Mouse (Mus musculus) hindbrain, postnatal 0 days (tissue): Measurements from ENCODE around the gene Tomm40l. TPM values are rescaled to one million over a fixed set of nuclear protein-coding genes. Genes with fewer than 3 reads are reported as not detected.
A peak's percentile ranks its signal among the peaks of the same experiment; 100 is the strongest.

Source experiments
- ATAC-seq: fragments of 200-750 bp; cut with Nextera tagmentation; 2 replicates; pipeline ENCODE4 v1.8.0; 2017; ENCODE audit warnings: mild to moderate bottlenecking, moderate TSS enrichment, moderate library complexity
- DNase-seq: peaks from one replicate; pipeline ENCODE4 v3.0.0-alpha.2; 2015; ENCODE audit warnings: low spot score
- H3K27ac ChIP-seq: fragments of 300-500 bp; sonication (generic); 2 replicates; pipeline ENCODE4 v1.5.1; 2014; ENCODE audit warnings: mild to moderate bottlenecking
- H3K27me3 ChIP-seq: fragments of 300-500 bp; sonication (generic); 2 replicates; pipeline ENCODE4 v1.6.1; 2014; ENCODE audit warnings: low read length, mixed read lengths; ENCODE audit not compliant: insufficient read depth
- H3K36me3 ChIP-seq: fragments of 300-500 bp; sonication (generic); 2 replicates; pipeline ENCODE4 v1.6.1; 2014; ENCODE audit warnings: low read length, mixed read lengths; ENCODE audit not compliant: insufficient read depth
- H3K4me1 ChIP-seq: fragments of 300-500 bp; sonication (generic); 2 replicates; pipeline ENCODE4 v1.6.1; 2014; ENCODE audit warnings: antibody characterized with exemption, low read length, mixed read lengths; ENCODE audit not compliant: insufficient read depth
- H3K4me2 ChIP-seq: fragments of 300-500 bp; sonication (generic); 2 replicates; pipeline ENCODE4 v1.6.1; 2014; ENCODE audit warnings: low read depth, mild to moderate bottlenecking, low read length, moderate library complexity, mixed read lengths
- H3K4me3 ChIP-seq: fragments of 300-500 bp; sonication (generic); 2 replicates; pipeline ENCODE4 v1.5.1; 2014; ENCODE audit warnings: low read length
- H3K9ac ChIP-seq: fragments of 300-500 bp; sonication (generic); replicated peaks from 2 replicates; pipeline ENCODE4 v1.6.1; 2014; ENCODE audit warnings: mild to moderate bottlenecking, low read length, moderate library complexity, mixed read lengths
- H3K9me3 ChIP-seq: fragments of 300-500 bp; sonication (generic); 2 replicates; pipeline ENCODE4 v1.6.1; 2016; ENCODE audit warnings: low read length, mixed read lengths
- CTCF ChIP-seq: IDR thresholded peaks from 2 replicates; pipeline ENCODE4 v1.5.1; 2016; ENCODE audit warnings: antibody characterized with exemption, control low read depth, low read depth
- WGBS: fragments of 180-500 bp; shearing (Covaris S2); extraction: QIAGEN DNeasy Blood & Tissue Kit; methylation state at CpG from one replicate; pipeline ENCODE4 v1.1.7; 2014; 5-methylcytosine and 5-hydroxymethylcytosine counted together
- polyA plus RNA-seq: library from polyadenylated mRNA; unstranded; fragments of >200 nt; fragmentation: Nextera tagmentation; extraction: Ambion mirVana; gene quantifications from 2 replicates; pipeline ENCODE4 v1.2.1, GENCODE M21; 2015
- total RNA-seq: library from RNA; depleted of rRNA; stranded (reverse); fragments of >200 nt; gene quantifications from 2 replicates; pipeline ENCODE4 v1.2.3, GENCODE M21; 2014

Gene Tomm40l
- total and polyA plus RNA-seq, 2 experiments from 2014 or later = 41.1 to 53.6 TPM

DNA sequence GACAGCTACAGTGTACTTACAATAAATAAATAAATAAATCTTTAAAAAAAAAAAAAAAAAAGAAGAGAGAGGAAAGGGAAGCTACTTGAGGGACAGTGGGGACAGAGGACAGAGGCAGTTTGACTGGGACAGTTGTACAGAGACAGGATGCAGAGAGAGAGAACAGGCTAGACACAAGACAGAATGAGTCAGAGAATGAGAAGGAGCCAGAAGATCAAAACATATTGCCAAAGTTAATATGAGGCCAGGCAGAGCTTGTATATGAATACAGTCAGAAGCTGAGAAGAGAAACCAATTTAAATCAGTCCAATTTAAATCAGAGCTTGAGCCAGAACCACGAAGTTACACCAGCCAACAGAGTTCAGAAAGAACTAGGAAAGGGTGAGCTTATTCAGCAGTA, 46.0 kb upstream of the Tomm40l start:
- TF ChIP-seq CTCF = no peak
- Histone ChIP-seq H3K4me3 (no peak overlapping the region), H3K9ac (no peak overlapping the region), H3K9me3 (no peaks in the 10 kb centered on the region), H3K4me2 (no peak overlapping the region), H3K36me3 (peaks cover 8% of the 10 kb centered on the region; the same call in 1 of the 2 replicates), H3K4me1 (0 out of 2 replicates have a peak, but pooled peaks cover 5% of the 10 kb centered on the region), H3K27me3 (no peaks in the 10 kb centered on the region), H3K27ac (no peak overlapping the region)
- no peak for DNase-seq
- ATAC-seq = no peak
- 61% methylated on average over 1 of the region's 1 CpGs for WGBS

DNA sequence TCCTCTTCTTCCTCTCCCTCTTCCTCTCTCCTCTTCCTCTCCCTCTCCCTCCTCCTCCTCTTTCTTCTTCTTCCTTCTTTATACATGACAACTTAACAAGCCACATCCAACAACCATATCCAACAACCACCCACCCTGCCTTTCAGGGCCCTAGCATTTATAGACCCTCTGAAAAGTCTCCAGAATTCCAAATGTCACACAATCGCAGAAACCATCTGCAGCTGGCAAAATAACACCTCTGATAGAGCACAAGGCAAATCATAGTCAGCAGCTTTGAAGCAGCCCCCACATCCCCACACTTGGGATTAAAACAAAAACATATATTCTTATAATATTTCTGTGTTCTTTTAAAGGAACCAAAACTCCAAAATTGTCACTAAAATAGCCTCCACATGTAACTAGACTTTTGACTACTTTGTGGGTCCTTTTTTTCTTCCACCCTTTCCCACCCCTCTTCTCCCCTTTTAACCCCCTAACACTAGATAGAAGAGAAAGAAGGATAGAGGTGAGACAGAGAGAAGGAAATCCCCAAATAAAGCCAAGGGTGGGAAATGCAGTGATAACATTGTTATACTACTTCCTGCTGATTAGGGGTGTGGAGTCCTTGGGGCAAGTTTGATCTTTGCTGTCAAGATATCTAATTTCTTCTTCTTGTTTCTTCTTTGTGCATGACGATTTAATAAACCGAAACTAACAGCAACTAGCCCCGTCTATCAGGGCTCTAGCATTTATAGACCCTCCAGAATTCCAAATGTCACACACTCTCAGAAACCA, 43.8 kb upstream of the Tomm40l start:
- 68% methylated on average over 4 of the region's 4 CpGs for WGBS
- Histone ChIP-seq H3K27me3 (no peaks in the 10 kb centered on the region), H3K9me3 (no peaks in the 10 kb centered on the region)

DNA sequence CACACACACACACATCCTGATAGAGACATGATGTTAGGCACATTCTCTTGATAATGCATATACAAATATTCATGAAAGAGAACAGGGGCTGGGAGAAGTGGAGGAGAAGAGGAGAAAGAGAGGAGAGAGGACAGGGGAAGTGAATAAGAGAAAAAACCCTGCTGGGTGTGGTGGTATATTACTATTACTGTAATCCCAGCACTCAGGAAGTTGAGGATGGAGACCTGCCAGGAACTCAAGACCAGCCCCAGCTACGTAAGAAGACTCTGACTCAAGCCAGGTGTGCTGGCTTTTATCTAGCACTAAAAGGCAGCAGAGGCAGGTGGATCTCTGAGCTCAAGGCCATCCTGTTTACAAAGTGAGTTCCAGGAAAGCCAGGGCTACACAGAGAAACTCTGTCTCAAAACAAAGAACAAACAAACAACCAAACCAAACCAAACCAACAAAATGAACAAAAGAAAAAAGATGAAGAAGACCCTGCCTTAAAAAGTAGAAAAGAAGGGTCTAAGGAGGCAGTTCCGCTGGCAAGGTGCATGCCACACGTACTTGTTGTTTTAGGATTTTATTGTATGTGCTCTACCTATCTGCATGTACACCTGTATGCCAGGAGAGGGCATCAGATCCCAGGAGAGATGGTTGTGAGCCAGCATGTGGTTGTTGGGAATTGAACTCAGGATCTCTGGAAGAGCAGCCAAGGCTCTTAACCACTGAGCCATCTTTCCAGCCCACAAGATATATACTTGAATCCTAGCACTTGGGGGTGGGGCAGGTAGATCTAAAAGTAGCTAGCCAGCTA, 41.5 kb upstream of the Tomm40l start:
- no peak; the same call in 1 of the 2 replicates for TF ChIP-seq CTCF
- H3K9me3 ChIP-seq = no peaks in the 10 kb centered on the region
- no peaks in the 10 kb centered on the region for H3K36me3 ChIP-seq
- H3K4me3 ChIP-seq = no peak overlapping the region
- peak overlapping the region; percentile 63 for H3K27ac ChIP-seq
- H3K4me2 ChIP-seq = peak overlapping the region; percentile 61
- 71% methylated on average over 3 of the region's 3 CpGs for WGBS
- no peak overlapping the region for H3K9ac ChIP-seq
- no peaks in the 10 kb centered on the region for H3K27me3 ChIP-seq
- DNase-seq = no peak
- peaks cover 6% of the 10 kb centered on the region; the same call in 1 of the 2 replicates for H3K4me1 ChIP-seq
- no peak for ATAC-seq

More for the DNA sequence above, 43.8 kb upstream of the Tomm40l start:
- Histone ChIP-seq H3K4me1 (peaks cover 10% of the 10 kb centered on the region; the same call in 1 of the 2 replicates), H3K4me2 (no peak overlapping the region), H3K9ac (no peak overlapping the region), H3K27ac (no peak overlapping the region), H3K36me3 (no peaks in the 10 kb centered on the region), H3K4me3 (no peak overlapping the region)
- ATAC-seq (no peak), DNase-seq (no peak)
- TF ChIP-seq CTCF = no peak

DNA sequence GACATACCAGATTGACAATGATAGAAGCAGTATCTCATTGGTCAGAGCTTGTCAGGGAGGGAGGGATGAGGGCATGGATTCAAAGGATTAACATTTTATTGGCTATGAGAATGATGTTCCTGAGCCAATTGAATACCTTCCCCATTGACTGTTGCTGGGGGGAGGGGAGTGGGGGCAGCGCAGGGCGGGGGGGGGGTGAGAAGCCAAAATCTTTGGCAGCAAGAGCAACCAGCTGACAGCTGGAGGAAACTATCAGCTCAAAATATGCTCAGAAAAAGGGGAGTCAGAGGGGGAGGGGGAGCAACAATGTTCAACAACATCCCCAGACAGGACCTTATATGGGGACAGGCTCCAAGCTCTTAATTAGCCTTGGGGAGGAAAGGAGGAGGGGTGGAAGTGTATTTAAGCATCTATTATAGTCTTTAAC, 40.9 kb upstream of the Tomm40l start:
- WGBS = 4% methylated on average over 2 of the region's 2 CpGs
- H3K27me3 ChIP-seq = no peaks in the 10 kb centered on the region
- H3K36me3 ChIP-seq = no peaks in the 10 kb centered on the region
- no peak overlapping the region for H3K9ac ChIP-seq
- peak; percentile 89 for DNase-seq
- peak overlapping the region; percentile 30; the same call in 1 of the 2 replicates for H3K4me3 ChIP-seq
- H3K9me3 ChIP-seq = no peaks in the 10 kb centered on the region
- no peak for TF ChIP-seq CTCF
- H3K27ac ChIP-seq = peak overlapping the region; percentile 82
- peak; percentile 97 for ATAC-seq
- peaks cover 6% of the 10 kb centered on the region; the same call in 1 of the 2 replicates for H3K4me1 ChIP-seq
- H3K4me2 ChIP-seq = peak overlapping the region; percentile 61

DNA sequence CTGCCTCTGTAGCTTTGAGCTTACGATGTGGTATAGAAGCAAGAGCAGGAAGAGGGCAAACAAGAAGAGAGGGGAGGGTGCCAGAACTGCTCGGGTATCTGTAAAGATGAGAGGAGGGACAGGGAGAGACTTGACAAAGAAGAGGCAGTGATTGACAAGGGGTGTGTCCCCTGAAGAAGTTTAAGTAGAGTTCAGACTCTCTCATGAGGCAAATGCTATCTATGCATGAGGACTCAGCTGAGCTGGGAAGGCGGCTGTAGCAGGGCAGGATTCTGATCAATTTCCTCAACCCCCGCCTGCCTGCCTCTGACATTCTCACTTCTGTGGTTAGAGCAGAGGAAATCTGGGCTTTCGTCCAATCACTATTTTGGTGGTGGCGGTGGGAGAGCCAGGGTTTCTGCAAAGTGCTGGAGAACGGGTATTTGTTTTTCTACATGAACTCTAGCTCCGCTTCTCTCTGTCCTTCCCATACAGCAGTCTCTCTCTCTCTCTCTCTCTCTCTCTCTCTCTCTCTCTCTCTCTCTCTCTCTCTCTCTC, 40.3 kb upstream of the Tomm40l start:
- Histone ChIP-seq H3K27me3 (no peaks in the 10 kb centered on the region), H3K4me3 (peak overlapping the region; percentile 30), H3K36me3 (no peaks in the 10 kb centered on the region), H3K27ac (peak overlapping the region; percentile 82), H3K9me3 (no peaks in the 10 kb centered on the region), H3K4me2 (peak overlapping the region; percentile 61), H3K4me1 (peaks cover 6% of the 10 kb centered on the region; the same call in 1 of the 2 replicates), H3K9ac (peak overlapping the region; percentile 41)
- TF ChIP-seq CTCF = no peak
- ATAC-seq = peak; percentile 82
- under 1% methylated on average over 8 of the region's 8 CpGs for WGBS
- peak; percentile 85 for DNase-seq

DNA sequence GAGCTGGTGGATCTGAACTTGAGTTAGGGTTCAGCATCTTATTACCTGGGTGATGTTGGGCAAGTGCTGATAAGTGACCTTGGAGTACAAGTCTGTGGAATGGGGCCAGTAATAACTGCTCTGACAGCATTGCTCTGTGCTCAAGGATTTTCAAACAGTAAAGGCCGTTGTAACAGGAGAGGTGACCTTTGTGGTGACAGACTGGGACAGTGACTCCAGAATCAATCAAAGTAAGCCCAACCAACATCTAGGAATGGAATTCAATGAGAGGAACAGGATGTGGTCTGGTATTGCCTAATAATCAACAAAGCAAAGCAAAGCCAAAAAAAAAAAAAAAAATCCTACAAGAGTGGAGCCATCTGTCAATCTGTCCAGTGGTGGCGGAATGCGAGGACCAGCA, 38.0 kb upstream of the Tomm40l start:
- Histone ChIP-seq H3K4me1 (peaks cover 6% of the 10 kb centered on the region; the same call in 1 of the 2 replicates), H3K4me3 (no peak overlapping the region), H3K9me3 (no peaks in the 10 kb centered on the region), H3K27ac (no peak overlapping the region), H3K4me2 (no peak overlapping the region), H3K36me3 (no peaks in the 10 kb centered on the region), H3K27me3 (no peaks in the 10 kb centered on the region), H3K9ac (no peak overlapping the region)
- 87% methylated on average over 3 of the region's 3 CpGs for WGBS
- TF ChIP-seq CTCF = no peak
- DNase-seq = no peak
- no peak for ATAC-seq
